In the genomic region with DNA sequence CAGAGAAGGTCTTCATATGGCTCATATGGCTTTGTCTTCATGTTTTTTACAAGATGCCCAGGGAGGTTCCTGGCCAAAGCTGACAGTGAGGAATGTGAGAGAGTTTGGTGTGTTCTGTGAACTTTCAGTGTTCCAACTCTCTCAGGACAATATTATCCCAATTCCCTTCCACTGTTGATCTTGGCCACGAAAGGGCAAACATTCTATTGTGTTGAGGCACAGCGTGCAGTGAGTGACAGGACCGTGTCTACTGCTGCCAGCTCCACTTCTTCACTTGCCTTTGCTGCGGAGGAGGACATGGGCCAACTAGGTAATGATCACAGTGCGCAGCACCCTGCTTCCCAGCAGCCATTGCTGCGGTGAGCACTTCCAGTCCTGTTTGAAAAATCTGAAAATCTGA, we compare ENCODE assay signal across 24 mouse cellular contexts.
DNase-seq lines count a peak whose midpoint lies in the region; ATAC-seq and TF ChIP-seq lines count a peak whose summit lies in the region.
"Had no signal": no experiment of that assay in that cellular context is flagged by ENCODE, and none has a peak within 500 bp of the region (broad histone marks: within the 10 kb centered on the region; RNA-seq: fewer than 3 reads in every experiment).

No protein-coding gene starts in this region.

- no peak overlapping the region for H3K4me3 ChIP-seq in liver, adult 2 months (ENCODE audit: insufficient read depth, low read depth, low read length)
- H3K4me3 ChIP-seq in liver, postnatal 0 days (ENCODE audit: low read depth, low read length): no peak overlapping the region
- H3K4me3 ChIP-seq in cerebellum, adult 2 months (replicated peaks; ENCODE audit: insufficient read depth, low read depth, low read length): no peak overlapping the region
- H3K4me3 ChIP-seq: forebrain, embryonic 10.5 days; forebrain, embryonic 13.5 days; gastrocnemius, adult 2 months; heart, embryonic 10.5 days; heart, embryonic 13.5 days; intestine, embryonic 15.5 days had no signal

- no peak overlapping the region for H3K27ac ChIP-seq in liver, adult 2 months (replicated peaks; ENCODE audit: insufficient read depth, low read depth, low read length)
- no peak overlapping the region for H3K27ac ChIP-seq in liver, postnatal 0 days (ENCODE audit: low read depth)
- H3K27ac ChIP-seq in cerebellum, adult 2 months (ENCODE audit: insufficient read depth, low read length): no peak overlapping the region
- H3K27ac ChIP-seq: forebrain, embryonic 10.5 days; forebrain, embryonic 13.5 days; gastrocnemius, adult 2 months; heart, embryonic 10.5 days; heart, embryonic 13.5 days; hindbrain, embryonic 14.5 days; intestine, embryonic 15.5 days had no signal

- TF ChIP-seq EP300 in liver, postnatal 0 days (IDR thresholded peaks at IDR 0.05; ENCODE audit: low read depth): no peak

- H3K9ac ChIP-seq in liver, adult 2 months (ENCODE audit: low read depth, low read length): no peak overlapping the region
- no peak overlapping the region for H3K9ac ChIP-seq in liver, postnatal 0 days (replicated peaks)
- H3K9ac ChIP-seq: forebrain, embryonic 13.5 days; heart, embryonic 13.5 days; hindbrain, embryonic 14.5 days; intestine, embryonic 15.5 days had no signal

- no peak for ATAC-seq in liver, postnatal 0 days
- ATAC-seq: forebrain, embryonic 13.5 days; forebrain, embryonic 16.5 days; intestine, embryonic 15.5 days; Patski had no signal

- no peaks in the 10 kb centered on the region for H3K27me3 ChIP-seq in liver, adult 2 months (ENCODE audit: control insufficient read depth, insufficient read depth, low read length)
- H3K27me3 ChIP-seq in liver, postnatal 0 days (ENCODE audit: insufficient read depth, low read length): no peaks in the 10 kb centered on the region
- no peaks in the 10 kb centered on the region for H3K27me3 ChIP-seq in cerebellum, adult 2 months (ENCODE audit: control insufficient read depth, insufficient read depth, low read length)
- H3K27me3 ChIP-seq: forebrain, embryonic 13.5 days; heart, embryonic 13.5 days; intestine, embryonic 15.5 days; Patski had no signal

- H3K4me1 ChIP-seq in liver, adult 2 months (ENCODE audit: control insufficient read depth, insufficient read depth, low read length): peaks cover 6% of the 10 kb centered on the region; the same call in 1 of the 2 replicates
- no peaks in the 10 kb centered on the region for H3K4me1 ChIP-seq in liver, postnatal 0 days (ENCODE audit: insufficient read depth)
- no peaks in the 10 kb centered on the region for H3K4me1 ChIP-seq in cerebellum, adult 2 months (ENCODE audit: control insufficient read depth, insufficient read depth, low read length)
- H3K4me1 ChIP-seq: forebrain, embryonic 10.5 days; forebrain, embryonic 13.5 days; heart, embryonic 10.5 days; heart, embryonic 13.5 days; intestine, embryonic 15.5 days had no signal

- no peaks in the 10 kb centered on the region for H3K9me3 ChIP-seq in liver, postnatal 0 days (ENCODE audit: low read length)
- H3K9me3 ChIP-seq: forebrain, embryonic 10.5 days; forebrain, embryonic 13.5 days; heart, embryonic 10.5 days; heart, embryonic 13.5 days; intestine, embryonic 15.5 days had no signal

- WGBS in liver, adult 2 months: 20% methylated on average over 6 of the region's 6 CpGs
- WGBS in liver, postnatal 0 days (ENCODE audit: insufficient replicate concordance): 79% methylated on average over 6 of the region's 6 CpGs
- WGBS in cerebellum, adult 2 months: 41% methylated on average over 6 of the region's 6 CpGs

- no peaks in the 10 kb centered on the region for H3K79me2 ChIP-seq in liver, adult 2 months (ENCODE audit: control insufficient read depth, insufficient read depth, low read length)

- TF ChIP-seq CTCF in liver, adult 2 months (IDR thresholded peaks at IDR 0.05; ENCODE audit: low read depth, low read length): no peak
- no peak for TF ChIP-seq CTCF in liver, postnatal 0 days (IDR thresholded peaks at IDR 0.05; ENCODE audit: low read depth)
- TF ChIP-seq CTCF in cerebellum, adult 2 months (IDR thresholded peaks at IDR 0.05; ENCODE audit: borderline replicate concordance, insufficient read depth, low read depth, low read length): no peak

- no peak for TF ChIP-seq POLR2A in liver, adult 2 months (IDR thresholded peaks at IDR 0.05; ENCODE audit: extremely low read depth, insufficient read depth, low read length)
- TF ChIP-seq POLR2A in cerebellum, adult 2 months (IDR thresholded peaks at IDR 0.05; ENCODE audit: borderline replicate concordance, insufficient read depth, low read length): no peak

- DNase-seq in adrenal gland, postnatal 14 days: peak; percentile 17
- no peak for DNase-seq in adrenal gland, adult 18-20 months (ENCODE audit: low spot score in 2 of 2)
- DNase-seq in liver, adult 2 months (ENCODE audit: extremely low read depth, low read depth, low spot score): peak; percentile 97
- DNase-seq in liver, postnatal 0 days: no peak
- peak; percentile 34 for DNase-seq in 3T3-L1 (ENCODE audit: low read depth, low spot score)
- peak; percentile 86 for DNase-seq in Muller cell, postnatal 12 days (ENCODE audit: inconsistent ontology term)
- DNase-seq in cerebellum, adult 2 months: no peak
- no peak for DNase-seq in thymus, postnatal 25 days
- DNase-seq: cerebellum, adult 11-12 months; cerebellum, adult 9-10 months; cerebellum, postnatal 14 days; gastrocnemius, adult 2 months; gastrocnemius, postnatal 14 days; heart, postnatal 14 days; heart, postnatal 4 days; kidney, adult 11 months had no signal

- no peak overlapping the region for H3K4me2 ChIP-seq in liver, postnatal 0 days (ENCODE audit: low read depth, low read length)
- H3K4me2 ChIP-seq: forebrain, embryonic 13.5 days; heart, embryonic 13.5 days; hindbrain, embryonic 14.5 days; intestine, embryonic 15.5 days had no signal

- no peaks in the 10 kb centered on the region for H3K36me3 ChIP-seq in liver, adult 2 months (ENCODE audit: control insufficient read depth, insufficient read depth, low read length)
- H3K36me3 ChIP-seq in liver, postnatal 0 days (replicated peaks; ENCODE audit: insufficient read depth, low read length): no peaks in the 10 kb centered on the region
- H3K36me3 ChIP-seq: forebrain, embryonic 10.5 days; heart, embryonic 10.5 days; heart, embryonic 13.5 days; intestine, embryonic 15.5 days had no signal

Comparison
In these comparisons a context has a peak if more than half of its experiments do, and no peak if none do; other contexts are left out.
1. DNase-seq: peak in adrenal gland, postnatal 14 days (single experiment), liver, adult 2 months (single experiment), 3T3-L1 (single experiment) and Muller cell, postnatal 12 days (single experiment); none in adrenal gland, adult 18-20 months (0 of 2), liver, postnatal 0 days (single experiment), cerebellum, adult 2 months (0 of 2) and thymus, postnatal 25 days (single experiment).